Mouse (Mus musculus) neural tube, embryonic 13.5 days (tissue): ENCODE results near the gene Crabp1. TPM values are rescaled to one million over a fixed set of nuclear protein-coding genes. Genes with fewer than 3 reads are reported as not detected.

ENCODE experiments used
- ATAC-seq: fragments of 200-750 bp; cut with Nextera tagmentation; 2 replicates; pipeline ENCODE4 v1.8.0; 2017; ENCODE audit warnings: low read depth, mild to moderate bottlenecking, moderate TSS enrichment, moderate library complexity
- H3K27ac ChIP-seq: fragments of 300-500 bp; sonication (generic); replicated peaks from 2 replicates; pipeline ENCODE4 v1.5.1; 2015; ENCODE audit warnings: moderate library complexity, mild to moderate bottlenecking, inconsistent platforms
- H3K27me3 ChIP-seq: fragments of 300-500 bp; sonication (generic); 2 replicates; pipeline ENCODE4 v1.6.1; 2015; ENCODE audit warnings: mild to moderate bottlenecking, inconsistent platforms
- H3K36me3 ChIP-seq: fragments of 300-500 bp; sonication (generic); 2 replicates; pipeline ENCODE4 v1.6.1; 2015; ENCODE audit warnings: mild to moderate bottlenecking, inconsistent platforms
- H3K4me1 ChIP-seq: fragments of 300-500 bp; sonication (generic); replicated peaks from 2 replicates; pipeline ENCODE4 v1.6.1; 2015; ENCODE audit warnings: inconsistent platforms
- H3K4me2 ChIP-seq: fragments of 300-500 bp; sonication (generic); 2 replicates; pipeline ENCODE4 v1.6.1; 2015; ENCODE audit warnings: inconsistent platforms, mild to moderate bottlenecking, moderate library complexity
- H3K4me3 ChIP-seq: fragments of 300-500 bp; sonication (generic); 2 replicates; pipeline ENCODE4 v1.5.1; 2015; ENCODE audit warnings: mild to moderate bottlenecking, inconsistent platforms
- H3K9ac ChIP-seq: fragments of 300-500 bp; sonication (generic); 2 replicates; pipeline ENCODE4 v1.6.1; 2015; ENCODE audit warnings: moderate library complexity, mild to moderate bottlenecking, inconsistent platforms
- H3K9me3 ChIP-seq: fragments of 300-500 bp; sonication (generic); 2 replicates; pipeline ENCODE4 v1.6.1; 2016; ENCODE audit warnings: inconsistent platforms
- WGBS: fragments of 180-500 bp; shearing (Covaris S2); methylation state at CpG from one replicate; pipeline ENCODE4 v1.1.7; 2015; 5-methylcytosine and 5-hydroxymethylcytosine counted together
- polyA plus RNA-seq: library from polyadenylated mRNA; unstranded; fragments of >200 nt; fragmentation: Nextera tagmentation; extraction: Ambion mirVana; gene quantifications from 2 replicates; pipeline ENCODE4 v1.2.1, GENCODE M21; 2015

The Crabp1 gene
- polyA plus RNA-seq, 1 experiment from 2014 or later, result 578 TPM

DNA sequence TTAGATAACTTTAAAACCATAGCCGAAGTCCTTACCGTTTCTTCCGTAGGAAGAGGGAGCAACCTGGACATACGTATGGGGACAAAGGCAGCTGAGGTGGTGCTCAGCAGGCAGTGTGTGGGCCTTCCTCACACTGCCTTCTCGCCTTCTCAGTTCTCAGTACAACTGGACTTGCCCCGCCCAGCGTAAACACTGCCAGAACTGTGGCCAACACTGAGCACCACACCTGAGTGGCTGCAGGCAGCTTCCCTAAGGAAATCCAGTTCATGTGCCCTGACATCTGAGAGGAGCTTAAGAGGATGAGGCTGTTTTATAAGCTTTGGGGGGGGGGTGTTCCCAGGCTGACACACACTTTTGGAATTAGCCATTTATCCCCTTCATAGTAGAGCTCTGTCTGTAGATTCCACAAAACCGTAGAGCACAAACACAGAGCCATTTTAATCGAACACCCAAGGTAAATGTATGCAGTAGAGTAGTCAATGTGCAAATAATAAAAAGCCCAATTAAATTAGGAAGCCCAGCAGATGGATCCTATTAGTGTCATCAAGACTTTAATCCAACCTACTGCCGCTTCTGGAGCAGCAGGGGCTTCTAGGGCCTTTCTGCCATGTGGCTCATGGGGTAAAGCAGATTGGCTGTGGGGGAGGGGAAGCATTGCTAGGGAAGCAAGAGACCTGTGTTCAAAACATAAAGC, 52.1 kb downstream of the Crabp1 start:
- 75% methylated on average over 10 of the region's 10 CpGs for WGBS
- Histone ChIP-seq H3K36me3 (no peaks in the 10 kb centered on the region), H3K4me2 (no peak overlapping the region), H3K4me3 (no peak overlapping the region), H3K9ac (no peak overlapping the region), H3K27ac (no peak overlapping the region), H3K4me1 (peaks cover 11% of the 10 kb centered on the region), H3K9me3 (no peaks in the 10 kb centered on the region), H3K27me3 (peaks cover 10% of the 10 kb centered on the region)
- no peak for ATAC-seq

- H3K27ac ChIP-seq, result no peak overlapping the region
- peaks cover 18% of the 10 kb centered on the region for H3K27me3 ChIP-seq
- H3K9ac ChIP-seq, result no peak overlapping the region
- no peaks in the 10 kb centered on the region for H3K9me3 ChIP-seq
- 48% methylated on average over 5 of the region's 5 CpGs for WGBS
- H3K4me1 ChIP-seq, result peaks cover 7% of the 10 kb centered on the region
- no peak overlapping the region for H3K4me3 ChIP-seq
- no peaks in the 10 kb centered on the region for H3K36me3 ChIP-seq
- no peak overlapping the region for H3K4me2 ChIP-seq
- ATAC-seq, result peak; percentile 86
Measured at GRCm38 (mm10) chr9:54821442-54822100, 57.0 kb downstream of the Crabp1 start.

Other genes with a start within 250 kb of the Crabp1 start
- gene Sh2d7, start 225.8 kb upstream of the Crabp1 start, polyA plus RNA-seq, result not detected in 2 replicates
- gene Cib2, start 204.5 kb upstream of the Crabp1 start, polyA plus RNA-seq, result 45.9 and 46.2 TPM in 2 replicates
- 121 and 122 TPM in 2 replicates for gene Idh3a, start 178.4 kb upstream of the Crabp1 start, polyA plus RNA-seq
- gene Acsbg1, start 102.9 kb upstream of the Crabp1 start, polyA plus RNA-seq, result 17.0 TPM in 2 replicates
- 3.9 and 6.0 TPM in 2 replicates for gene Dnaja4, start 65.9 kb upstream of the Crabp1 start, polyA plus RNA-seq
- gene Wdr61, start 30.2 kb upstream of the Crabp1 start, polyA plus RNA-seq, result 94.3 and 96.3 TPM in 2 replicates
- gene Ireb2, start 99.0 kb downstream of the Crabp1 start, polyA plus RNA-seq, result 42.9 and 48.0 TPM in 2 replicates
- gene Hykk, start 152.5 kb downstream of the Crabp1 start, polyA plus RNA-seq, result 2.7 and 3.3 TPM in 2 replicates
- gene Psma4, start 186.0 kb downstream of the Crabp1 start, polyA plus RNA-seq, result 316 and 329 TPM in 2 replicates
- 0.35 and 1.4 TPM in 2 replicates for gene AY074887, start 186.2 kb downstream of the Crabp1 start, polyA plus RNA-seq
- 5.2 and 5.8 TPM in 2 replicates for gene Chrna5, start 216.1 kb downstream of the Crabp1 start, polyA plus RNA-seq